Mouse (Mus musculus): ENCODE measurements around the gene Runx1.

DNA sequence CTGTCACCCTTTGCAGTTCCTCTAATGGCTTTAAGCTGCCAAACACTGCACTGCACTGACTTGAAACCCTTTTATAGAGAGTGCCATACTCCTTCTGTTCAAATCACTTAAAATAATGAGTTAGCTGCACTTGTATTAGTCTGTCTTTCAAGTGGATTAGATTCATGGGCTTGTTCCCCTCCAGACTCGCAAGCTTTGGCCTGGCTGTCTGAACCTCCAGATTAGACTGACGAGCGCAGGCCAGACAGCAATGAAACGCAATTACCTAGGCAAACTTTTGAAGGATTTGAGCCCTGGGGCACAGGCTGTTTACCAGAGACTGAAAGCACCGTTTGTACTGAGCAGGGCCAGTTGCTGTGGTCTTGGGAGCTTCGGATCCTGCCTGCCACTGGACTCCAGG, 198.7 kb downstream of the Runx1 start:
- TF ChIP-seq EP300 (IDR thresholded peaks at IDR 0.05; ENCODE audit: low read depth) (no peak), CTCF (IDR thresholded peaks at IDR 0.05; ENCODE audit: low read depth) (no peak)

Data from liver, embryonic 14.5 days (tissue).